In genomic region chr11:72488753-72489271, GRCm38 (mm10) we compare ENCODE assay signal across 7 mouse cellular contexts. TPM values are rescaled to one million over a fixed set of nuclear protein-coding genes. Genes with fewer than 3 reads are reported as not detected.
A peak's percentile ranks its signal among the peaks of the same experiment; 100 is the strongest.
DNase-seq lines count a peak whose midpoint lies in the region; ATAC-seq and TF ChIP-seq lines count a peak whose summit lies in the region.

No protein-coding gene starts in this region.

- H3K27me3 ChIP-seq in embryonic facial prominence, embryonic 10.5 days (replicated peaks; ENCODE audit: low read depth, poor library complexity, severe bottlenecking), result peaks cover 58% of the 10 kb centered on the region
- H3K27me3 ChIP-seq in heart, postnatal 0 days (ENCODE audit: control insufficient read depth, insufficient read depth, low read length), result peaks cover 40% of the 10 kb centered on the region
- peaks cover 54% of the 10 kb centered on the region for H3K27me3 ChIP-seq in midbrain, embryonic 10.5 days (ENCODE audit: low read depth, poor library complexity, severe bottlenecking)

- peak overlapping the region; percentile 98 for H3K4me2 ChIP-seq in heart, postnatal 0 days (ENCODE audit: low read depth, low read length)

- DNase-seq in 3134 (ENCODE audit: extremely low read depth, insufficient read length, low spot score) (peak; percentile 84), ES-E14 (ENCODE audit: low read depth, low spot score) (peak; percentile 21)
- DNase-seq in embryonic facial prominence, embryonic 10.5 days (ENCODE audit: low spot score), result peak; percentile 52
- DNase-seq in heart, postnatal 0 days (ENCODE audit: low spot score), result no peak
- peak; percentile 77 to 78 for DNase-seq in left cerebral cortex, adult 2 months (ENCODE audit: extremely low spot score in 1 of 2, low spot score in 2 of 2)
- peak; percentile 56 for DNase-seq in midbrain, embryonic 10.5 days (ENCODE audit: low spot score)
- DNase-seq in spleen, postnatal 36 days (ENCODE audit: low spot score in 2 of 2), result peak; percentile 30 to 36

- under 1% methylated on average over 38 of the region's 38 CpGs for WGBS in embryonic facial prominence, embryonic 10.5 days
- 1% methylated on average over 38 of the region's 38 CpGs for WGBS in heart, postnatal 0 days
- WGBS in midbrain, embryonic 10.5 days, result under 1% methylated on average over 38 of the region's 38 CpGs

- no peaks in the 10 kb centered on the region for H3K9me3 ChIP-seq in ES-E14 (ENCODE audit: control insufficient read depth, insufficient read depth, low read depth, low read length)
- H3K9me3 ChIP-seq in embryonic facial prominence, embryonic 10.5 days, result no peaks in the 10 kb centered on the region
- no peaks in the 10 kb centered on the region for H3K9me3 ChIP-seq in heart, postnatal 0 days (replicated peaks; ENCODE audit: control insufficient read depth, low read length)
- H3K9me3 ChIP-seq in midbrain, embryonic 10.5 days (replicated peaks), result no peaks in the 10 kb centered on the region

- in situ Hi-C loops in ES-E14 (cut with MboI; ENCODE audit: low sequenced_read_pairs in 2 of 2, unreplicated experiment in 2 of 2), result no loop called here

- no peak overlapping the region for H3K27ac ChIP-seq in ES-E14 (ENCODE audit: insufficient read depth, low read depth, low read length, poor library complexity, severe bottlenecking)
- H3K27ac ChIP-seq in embryonic facial prominence, embryonic 10.5 days (replicated peaks), result peak overlapping the region; percentile 76
- H3K27ac ChIP-seq in heart, postnatal 0 days (ENCODE audit: low read depth), result peak overlapping the region; percentile 58
- H3K27ac ChIP-seq in left cerebral cortex, adult 2 months, result peak overlapping the region; percentile 96
- peak overlapping the region; percentile 76 for H3K27ac ChIP-seq in midbrain, embryonic 10.5 days (replicated peaks)

- no peaks in the 10 kb centered on the region for H3K36me3 ChIP-seq in ES-E14 (ENCODE audit: control insufficient read depth, insufficient read depth, low read length, poor library complexity, severe bottlenecking)
- no peaks in the 10 kb centered on the region for H3K36me3 ChIP-seq in embryonic facial prominence, embryonic 10.5 days (replicated peaks)
- no peaks in the 10 kb centered on the region for H3K36me3 ChIP-seq in heart, postnatal 0 days (replicated peaks; ENCODE audit: control insufficient read depth, insufficient read depth, low read length)
- no peaks in the 10 kb centered on the region for H3K36me3 ChIP-seq in midbrain, embryonic 10.5 days

- H3K9ac ChIP-seq in ES-E14 (ENCODE audit: insufficient read depth, low read depth, low read length, poor library complexity, severe bottlenecking), result 0 out of 2 replicates have a peak overlapping the region, but pooled peaks have one; percentile 4
- peak overlapping the region; percentile 68 for H3K9ac ChIP-seq in heart, postnatal 0 days (replicated peaks; ENCODE audit: low read depth, low read length)

- no peak for TF ChIP-seq CTCF in heart, postnatal 0 days (IDR thresholded peaks at IDR 0.05; ENCODE audit: low read depth)
- no peak for TF ChIP-seq CTCF in left cerebral cortex, adult 2 months (IDR thresholded peaks at IDR 0.05)

- H3K4me1 ChIP-seq in ES-E14 (ENCODE audit: control insufficient read depth in 2 of 2, insufficient read depth in 2 of 2, low read length in 2 of 2, poor library complexity in 1 of 2), result no peaks in the 10 kb centered on the region; a peak in 1 of 4 replicates
- peaks cover 36% of the 10 kb centered on the region for H3K4me1 ChIP-seq in embryonic facial prominence, embryonic 10.5 days
- H3K4me1 ChIP-seq in heart, postnatal 0 days (ENCODE audit: control insufficient read depth, insufficient read depth), result no peaks in the 10 kb centered on the region
- peaks cover 51% of the 10 kb centered on the region for H3K4me1 ChIP-seq in midbrain, embryonic 10.5 days

- TF ChIP-seq EP300 in heart, postnatal 0 days (IDR thresholded peaks at IDR 0.05; ENCODE audit: low read depth), result no peak

- ATAC-seq in heart, postnatal 0 days (ENCODE audit: insufficient read depth, low read depth), result peak; percentile 18; the same call in 1 of the 2 replicates

- intact Hi-C loops in left cerebral cortex, adult 2 months (cut with DNase I), result no loop called here

- H3K4me3 ChIP-seq in ES-E14 (ENCODE audit: insufficient read depth in 1 of 2, low read depth in 1 of 2, low read length in 2 of 2, poor library complexity in 1 of 2, severe bottlenecking in 1 of 2), result peak overlapping the region; percentile 63 to 86
- peak overlapping the region; percentile 71 for H3K4me3 ChIP-seq in embryonic facial prominence, embryonic 10.5 days
- peak overlapping the region; percentile 73 for H3K4me3 ChIP-seq in heart, postnatal 0 days (ENCODE audit: low read depth, low read length)
- peak overlapping the region; percentile 94 for H3K4me3 ChIP-seq in left cerebral cortex, adult 2 months
- peak overlapping the region; percentile 73 for H3K4me3 ChIP-seq in midbrain, embryonic 10.5 days

TF ChIP-seq in ES-E14, 5 proteins besides CTCF, POLR2A, EP300 and RAD21:
- TF ChIP-seq MAFK (IDR thresholded peaks at IDR 0.05; ENCODE audit: insufficient read depth, low read depth, low read length) (no peak), ZC3H11A (IDR thresholded peaks at IDR 0.05; ENCODE audit: borderline replicate concordance, low read depth, low read length) (no peak), CHD2 (IDR thresholded peaks at IDR 0.05; ENCODE audit: low read depth, low read length) (no peak), ZNF384 (IDR thresholded peaks at IDR 0.05; ENCODE audit: low read depth, low read length) (no peak), HCFC1 (IDR thresholded peaks at IDR 0.05; ENCODE audit: borderline replicate concordance, insufficient read depth, low read length) (no peak)

RNA-seq across cellular contexts. Expression of gene Spns2, which starts 0.9 kb away (rescaled TPM):
- 2.4 and 3.3 TPM in 2 replicates for total RNA-seq in ES-E14 (2012; rRNA removed)
- 3.3 TPM in 2 replicates for polyA plus RNA-seq in embryonic facial prominence, embryonic 10.5 days (2016; fragmentation: Nextera tagmentation; extraction: Ambion mirVana)
- total RNA-seq in heart, postnatal 0 days (2014; rRNA removed; ENCODE audit: low replicate concordance), result 31.8 and 44.2 TPM in 2 replicates
- 2.4 and 2.9 TPM in 2 replicates for polyA plus RNA-seq in heart, postnatal 0 days (2015; fragmentation: Nextera tagmentation; extraction: Ambion mirVana)
- 10 to 100 TPM; 68.2 to 70.6 TPM for total RNA-seq in left cerebral cortex, adult 2 months (2021)
- polyA plus RNA-seq in midbrain, embryonic 10.5 days (2016; fragmentation: Nextera tagmentation; extraction: Ambion mirVana), result 2.1 and 2.9 TPM in 2 replicates

RNA-seq across cellular contexts. Expression of gene Mybbp1a, which starts 47.7 kb away (rescaled TPM):
- 278 and 286 TPM in 2 replicates for total RNA-seq in ES-E14 (2012; rRNA removed)
- 257 and 263 TPM in 2 replicates for polyA plus RNA-seq in embryonic facial prominence, embryonic 10.5 days (2016; fragmentation: Nextera tagmentation; extraction: Ambion mirVana)
- total RNA-seq in heart, postnatal 0 days (2014; rRNA removed; ENCODE audit: low replicate concordance), result 20.5 and 20.9 TPM in 2 replicates
- polyA plus RNA-seq in heart, postnatal 0 days (2015; fragmentation: Nextera tagmentation; extraction: Ambion mirVana), result 41.3 and 42.1 TPM in 2 replicates
- total RNA-seq in left cerebral cortex, adult 2 months (2021), result 10 to 100 TPM; 53.2 to 55.0 TPM
- 192 and 236 TPM in 2 replicates for polyA plus RNA-seq in midbrain, embryonic 10.5 days (2016; fragmentation: Nextera tagmentation; extraction: Ambion mirVana)

RNA-seq across cellular contexts. Expression of gene Ggt6, which starts 53.5 kb away (rescaled TPM):
- 0.98 and 1.4 TPM in 2 replicates for total RNA-seq in ES-E14 (2012; rRNA removed)
- 0.10 TPM in 1 of 2 replicates, not detected in the other for polyA plus RNA-seq in embryonic facial prominence, embryonic 10.5 days (2016; fragmentation: Nextera tagmentation; extraction: Ambion mirVana)
- 5.3 TPM in 1 of 2 replicates, not detected in the other for total RNA-seq in heart, postnatal 0 days (2014; rRNA removed; ENCODE audit: low replicate concordance)
- polyA plus RNA-seq in heart, postnatal 0 days (2015; fragmentation: Nextera tagmentation; extraction: Ambion mirVana), result 0.05 TPM in 1 of 2 replicates, not detected in the other
- under 1 TPM; 0.18 to 0.37 TPM for total RNA-seq in left cerebral cortex, adult 2 months (2021)
- not detected in 2 replicates for polyA plus RNA-seq in midbrain, embryonic 10.5 days (2016; fragmentation: Nextera tagmentation; extraction: Ambion mirVana)
